Mouse (Mus musculus): ENCODE data around the gene Exoc3l4. TPM values are rescaled to one million over a fixed set of nuclear protein-coding genes. Genes with fewer than 3 reads are reported as not detected.

Gene Exoc3l4
- polyA plus RNA-seq, 1 experiment = 58.3 TPM

- no peak for TF ChIP-seq MYOD1 (IDR thresholded peaks at IDR 0.05; ENCODE audit: control insufficient read depth, insufficient read length, low read depth)
- peak overlapping the region; percentile 55 for H3K4me3 ChIP-seq (ENCODE audit: insufficient read depth, poor library complexity, severe bottlenecking)
- peaks cover 23% of the 10 kb centered on the region for H3K36me3 ChIP-seq (ENCODE audit: control insufficient read depth, insufficient read depth)
- no peaks in the 10 kb centered on the region for H3K27me3 ChIP-seq (ENCODE audit: control insufficient read depth, insufficient read depth, insufficient read length)
- H3K79me2 ChIP-seq (ENCODE audit: control insufficient read depth, insufficient read depth) = peaks cover 59% of the 10 kb centered on the region
- peak overlapping the region; percentile 74 for H3ac ChIP-seq (ENCODE audit: control insufficient read depth, insufficient read length, low read depth)
- H3K79me3 ChIP-seq (ENCODE audit: low read depth) = peaks cover 33% of the 10 kb centered on the region
These were observed 26.4 kb downstream of the Exoc3l4 start for GRCm38 (mm10) chr12:111443011-111443870.

- peak overlapping the region; percentile 55 for H3K4me3 ChIP-seq (ENCODE audit: insufficient read depth, poor library complexity, severe bottlenecking)
- H3K79me3 ChIP-seq (ENCODE audit: low read depth) = peaks cover 33% of the 10 kb centered on the region
- H3ac ChIP-seq (ENCODE audit: control insufficient read depth, insufficient read length, low read depth) = peak overlapping the region; percentile 74
- TF ChIP-seq CTCF (IDR thresholded peaks at IDR 0.05; ENCODE audit: control insufficient read depth, insufficient read depth, insufficient read length) = no peak
- peak; percentile 89 for TF ChIP-seq CEBPB (IDR thresholded peaks at IDR 0.05; ENCODE audit: low read depth)
- H3K36me3 ChIP-seq (ENCODE audit: control insufficient read depth, insufficient read depth) = peaks cover 30% of the 10 kb centered on the region
- no peaks in the 10 kb centered on the region for H3K27me3 ChIP-seq (ENCODE audit: control insufficient read depth, insufficient read depth, insufficient read length)
- H3K79me2 ChIP-seq (ENCODE audit: control insufficient read depth, insufficient read depth) = peaks cover 66% of the 10 kb centered on the region
These were observed 27.4 kb downstream of the Exoc3l4 start for GRCm38 (mm10) chr12:111443921-111444831.

GRCm38 (mm10) chr12:111445161-111445889, 28.5 kb downstream of the Exoc3l4 start:
- peaks cover 33% of the 10 kb centered on the region for H3K79me3 ChIP-seq (ENCODE audit: low read depth)
- peak overlapping the region; percentile 47 for H3ac ChIP-seq (ENCODE audit: control insufficient read depth, insufficient read length, low read depth)
- H3K27me3 ChIP-seq (ENCODE audit: control insufficient read depth, insufficient read depth, insufficient read length) = no peaks in the 10 kb centered on the region
- H3K79me2 ChIP-seq (ENCODE audit: control insufficient read depth, insufficient read depth) = peaks cover 73% of the 10 kb centered on the region
- peaks cover 39% of the 10 kb centered on the region for H3K36me3 ChIP-seq (ENCODE audit: control insufficient read depth, insufficient read depth)
- TF ChIP-seq FOSL1 (IDR thresholded peaks at IDR 0.05; ENCODE audit: insufficient read depth, low read length, poor library complexity, severe bottlenecking) (no peak), CTCF (IDR thresholded peaks at IDR 0.05; ENCODE audit: control insufficient read depth, insufficient read depth, insufficient read length) (no peak), CEBPB (IDR thresholded peaks at IDR 0.05; ENCODE audit: low read depth) (no peak), MYOG (IDR thresholded peaks at IDR 0.05; ENCODE audit: control insufficient read depth, extremely low read depth, insufficient read length) (no peak), USF1 (IDR thresholded peaks at IDR 0.05; ENCODE audit: low read depth) (no peak), MAX (IDR thresholded peaks at IDR 0.05) (no peak), MYOD1 (IDR thresholded peaks at IDR 0.05; ENCODE audit: control insufficient read depth, insufficient read length, low read depth) (no peak)
- H3K4me3 ChIP-seq (ENCODE audit: insufficient read depth, poor library complexity, severe bottlenecking) = peak overlapping the region; percentile 11

GRCm38 (mm10) chr12:111445890-111446613, 29.2 kb downstream of the Exoc3l4 start:
- Histone ChIP-seq H3K79me2 (ENCODE audit: control insufficient read depth, insufficient read depth) (peaks cover 78% of the 10 kb centered on the region), H3K36me3 (ENCODE audit: control insufficient read depth, insufficient read depth) (peaks cover 45% of the 10 kb centered on the region), H3K27me3 (ENCODE audit: control insufficient read depth, insufficient read depth, insufficient read length) (no peaks in the 10 kb centered on the region), H3K4me3 (ENCODE audit: insufficient read depth, poor library complexity, severe bottlenecking) (no peak overlapping the region), H3ac (ENCODE audit: control insufficient read depth, insufficient read length, low read depth) (peak overlapping the region; percentile 47), H3K79me3 (ENCODE audit: low read depth) (peaks cover 33% of the 10 kb centered on the region)
- TF ChIP-seq USF1 (IDR thresholded peaks at IDR 0.05; ENCODE audit: low read depth) = no peak
- TF ChIP-seq MAX (IDR thresholded peaks at IDR 0.05) = no peak
- TF ChIP-seq MYOG (IDR thresholded peaks at IDR 0.05; ENCODE audit: control insufficient read depth, extremely low read depth, insufficient read length) = no peak
- no peak for TF ChIP-seq CTCF (IDR thresholded peaks at IDR 0.05; ENCODE audit: control insufficient read depth, insufficient read depth, insufficient read length)
- TF ChIP-seq FOSL1 (IDR thresholded peaks at IDR 0.05; ENCODE audit: insufficient read depth, low read length, poor library complexity, severe bottlenecking) = no peak
- TF ChIP-seq MYOD1 (IDR thresholded peaks at IDR 0.05; ENCODE audit: control insufficient read depth, insufficient read length, low read depth) = no peak
- no peak for TF ChIP-seq CEBPB (IDR thresholded peaks at IDR 0.05; ENCODE audit: low read depth)

- Histone ChIP-seq H3K4me3 (ENCODE audit: insufficient read depth, poor library complexity, severe bottlenecking) (no peak overlapping the region), H3K79me2 (ENCODE audit: control insufficient read depth, insufficient read depth) (peaks cover 83% of the 10 kb centered on the region), H3K27me3 (ENCODE audit: control insufficient read depth, insufficient read depth, insufficient read length) (no peaks in the 10 kb centered on the region), H3ac (ENCODE audit: control insufficient read depth, insufficient read length, low read depth) (no peak overlapping the region), H3K36me3 (ENCODE audit: control insufficient read depth, insufficient read depth) (peaks cover 51% of the 10 kb centered on the region), H3K79me3 (ENCODE audit: low read depth) (peaks cover 36% of the 10 kb centered on the region)
- no peak for TF ChIP-seq MYOD1 (IDR thresholded peaks at IDR 0.05; ENCODE audit: control insufficient read depth, insufficient read length, low read depth)
- TF ChIP-seq CTCF (IDR thresholded peaks at IDR 0.05; ENCODE audit: control insufficient read depth, insufficient read depth, insufficient read length) = no peak
- TF ChIP-seq CEBPB (IDR thresholded peaks at IDR 0.05; ENCODE audit: low read depth) = no peak
- TF ChIP-seq MYOG (IDR thresholded peaks at IDR 0.05; ENCODE audit: control insufficient read depth, extremely low read depth, insufficient read length) = no peak
- TF ChIP-seq USF1 (IDR thresholded peaks at IDR 0.05; ENCODE audit: low read depth) = no peak
- no peak for TF ChIP-seq FOSL1 (IDR thresholded peaks at IDR 0.05; ENCODE audit: insufficient read depth, low read length, poor library complexity, severe bottlenecking)
- TF ChIP-seq MAX (IDR thresholded peaks at IDR 0.05) = no peak
These were observed 29.9 kb downstream of the Exoc3l4 start for GRCm38 (mm10) chr12:111446745-111447144.
